Mouse (Mus musculus) frontal cortex, postnatal 25 days (tissue): Measurements from ENCODE around the gene Npr2.
A peak's percentile ranks its signal among the peaks of the same experiment; 100 is the strongest.

ENCODE experiments used
- DNase-seq, 2 experiments: peaks; one replicate each; pipeline ENCODE4 v3.0.0; 2022; ENCODE audit warnings: low spot score in 2 of 2

Gene Npr2

GRCm38 (mm10) chr4:43672070-43672469 lies 40.3 kb downstream of the Npr2 start:
- peak; percentile 85 to 86 for DNase-seq

- no peak for DNase-seq
Observed at GRCm38 (mm10) chr4:43673703-43674102, 42.0 kb downstream of the Npr2 start.

- DNase-seq = no peak
Observed at GRCm38 (mm10) chr4:43674974-43675373, 43.2 kb downstream of the Npr2 start.

- no peak for DNase-seq
Observed at GRCm38 (mm10) chr4:43675608-43676007, 43.9 kb downstream of the Npr2 start.

- DNase-seq = no peak
Observed at GRCm38 (mm10) chr4:43678541-43678940, 46.8 kb downstream of the Npr2 start.

GRCm38 (mm10) chr4:43679416-43680043 lies 47.8 kb downstream of the Npr2 start:
- no peak for DNase-seq

GRCm38 (mm10) chr4:43690021-43690420 lies 58.3 kb downstream of the Npr2 start:
- no peak for DNase-seq

GRCm38 (mm10) chr4:43691026-43691425 lies 59.3 kb downstream of the Npr2 start:
- no peak for DNase-seq

- DNase-seq = no peak
Observed at GRCm38 (mm10) chr4:43693806-43694241, 62.1 kb downstream of the Npr2 start.

- DNase-seq = no peak
Observed at GRCm38 (mm10) chr4:43694439-43695248, 62.9 kb downstream of the Npr2 start.

GRCm38 (mm10) chr4:43695249-43695671 lies 63.5 kb downstream of the Npr2 start:
- DNase-seq = no peak

- DNase-seq = no peak
Observed at GRCm38 (mm10) chr4:43696561-43696960, 64.8 kb downstream of the Npr2 start.

- DNase-seq = no peak
Observed at GRCm38 (mm10) chr4:43700707-43701106, 69.0 kb downstream of the Npr2 start, which contains the start of gene Olfr70. Gene Olfr70 (minus strand): TSS chr4:43700807.
